Mouse (Mus musculus) adipocyte (in vitro differentiated cells): ENCODE results near the gene Tacc2.

ENCODE experiments used
- DNase-seq: peaks from one replicate; pipeline ENCODE4 v3.0.0-alpha.2; 2016; ENCODE audit warnings: low spot score

The Tacc2 gene

DNA sequence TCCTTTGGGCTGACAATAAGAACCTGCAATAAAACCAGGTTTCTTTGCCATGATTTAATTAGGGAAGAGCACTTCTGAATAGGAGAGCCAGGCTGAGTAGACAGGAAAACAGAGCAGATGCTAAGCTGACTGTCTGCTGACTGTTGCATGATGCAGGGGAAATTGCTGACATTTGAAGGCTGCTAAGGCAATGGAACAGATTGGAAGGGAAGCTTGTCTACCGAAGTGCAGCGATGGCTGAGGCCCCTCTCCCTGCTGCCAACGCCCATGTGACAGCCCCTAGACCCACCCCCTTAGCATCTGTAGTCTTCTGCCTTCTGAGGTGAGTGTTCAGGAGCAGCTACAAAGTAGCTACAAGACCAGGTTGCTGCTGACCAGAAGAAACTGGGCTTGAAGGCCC is 148.9 kb downstream of the Tacc2 start:
- no peak for DNase-seq

DNA sequence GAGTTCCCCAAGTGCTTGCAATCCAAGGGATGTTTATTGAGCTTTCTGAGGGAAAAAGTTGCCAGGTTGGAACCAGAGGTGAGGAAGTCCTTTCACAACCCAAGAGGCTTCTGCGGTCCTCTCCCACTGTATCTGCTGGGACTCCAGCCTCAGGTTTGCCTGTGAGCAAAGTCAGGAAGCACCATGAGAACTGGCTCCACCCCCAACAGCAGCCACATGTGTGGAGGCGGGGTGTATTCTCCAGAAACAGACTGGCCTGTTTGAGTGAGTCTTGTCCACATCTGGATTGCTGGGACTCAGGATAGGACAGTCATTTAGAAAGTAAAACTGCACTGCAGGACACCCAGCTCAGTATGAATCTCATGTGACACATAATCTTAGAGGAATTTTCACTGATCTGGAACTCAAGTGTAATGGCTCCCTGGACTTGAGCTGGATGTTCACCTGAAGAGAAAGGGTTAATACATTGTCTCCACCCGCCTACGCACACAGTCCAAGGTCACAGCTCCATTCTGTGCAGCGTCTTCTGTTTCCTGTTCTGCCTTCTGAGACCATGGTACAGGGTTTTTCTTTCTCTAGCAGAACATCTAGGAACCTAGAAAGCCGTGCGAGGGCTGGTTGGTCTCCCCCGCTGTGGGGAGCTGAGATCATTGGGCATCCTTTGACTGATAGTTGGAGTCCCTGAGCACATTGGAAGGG is 149.6 kb downstream of the Tacc2 start:
- no peak for DNase-seq

DNA sequence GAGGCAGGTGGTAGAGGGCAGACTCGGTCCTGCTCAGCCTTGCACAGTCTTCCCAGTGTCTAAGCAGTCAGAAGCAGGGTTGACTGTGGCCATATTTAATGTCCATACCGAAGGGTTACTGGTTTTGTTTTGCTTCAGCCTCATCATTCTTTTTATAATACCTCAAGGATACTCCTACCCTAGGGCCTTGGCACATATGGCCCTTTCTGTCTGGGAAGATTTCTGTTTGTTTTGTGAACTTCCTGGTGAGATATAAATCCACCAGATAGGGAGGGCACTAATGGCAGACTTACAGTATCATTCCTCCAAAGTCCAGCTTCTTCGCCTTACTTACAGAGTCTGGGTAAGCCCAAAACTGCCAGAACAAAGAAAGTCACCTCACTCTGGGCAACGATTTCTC is 150.3 kb downstream of the Tacc2 start:
- no peak for DNase-seq

DNA sequence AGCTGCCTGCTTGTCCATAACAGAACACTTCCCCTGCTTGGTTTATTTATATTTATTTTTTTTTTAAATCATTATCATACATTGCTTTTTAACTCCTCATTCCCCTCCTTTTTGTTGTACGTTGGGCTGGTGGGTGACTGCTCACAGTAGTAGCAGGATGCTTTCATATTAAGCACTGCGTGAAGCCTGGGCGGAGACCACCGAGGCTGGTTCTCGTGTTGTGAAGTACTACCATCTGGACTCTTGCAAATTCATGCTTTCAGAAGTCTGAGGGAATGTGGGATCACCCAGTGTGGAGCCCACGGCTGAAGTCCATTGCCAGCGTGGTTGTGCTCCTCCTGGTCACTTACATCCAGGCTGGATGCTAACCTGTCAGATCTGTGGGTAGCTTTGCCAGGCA is 154.6 kb downstream of the Tacc2 start:
- DNase-seq: no peak

DNA sequence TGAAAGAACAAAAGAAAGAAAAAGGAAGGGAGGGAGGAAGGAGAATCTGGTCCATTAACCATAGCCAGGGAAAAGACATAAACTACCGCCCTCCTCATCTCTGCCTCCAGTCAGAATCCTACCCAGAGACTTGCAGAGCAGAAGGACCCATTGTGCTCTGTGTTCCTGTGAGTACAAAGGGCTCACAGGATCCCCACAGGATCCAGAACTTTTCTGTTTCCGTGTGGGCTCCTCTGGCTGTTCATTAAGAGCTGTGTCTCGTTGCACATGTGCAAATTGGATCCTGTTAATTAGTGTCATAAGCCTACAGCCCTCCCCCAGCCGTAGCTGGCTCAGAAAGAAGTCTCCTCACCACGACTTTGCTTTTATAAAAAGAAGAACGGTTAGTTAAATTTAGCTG is 155.7 kb downstream of the Tacc2 start:
- DNase-seq: no peak

DNA sequence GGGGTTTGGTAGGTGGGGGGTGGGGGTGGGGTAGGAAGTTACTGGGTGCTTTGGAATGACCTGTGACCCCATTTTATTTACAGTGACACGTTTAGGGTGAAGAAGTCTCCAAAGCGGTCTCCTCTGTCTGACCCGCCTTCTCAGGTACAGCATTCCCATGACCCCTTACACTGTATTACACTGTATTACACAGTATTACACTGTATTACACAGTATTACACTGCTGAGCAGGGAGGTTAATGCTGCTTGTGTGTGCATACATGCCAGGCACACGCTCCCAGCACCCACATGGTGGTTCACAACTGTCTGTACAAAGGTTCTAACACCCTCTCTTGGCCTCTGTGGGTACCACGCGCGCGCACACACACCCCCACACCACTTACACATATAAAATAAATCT is 156.2 kb downstream of the Tacc2 start:
- no peak for DNase-seq

DNA sequence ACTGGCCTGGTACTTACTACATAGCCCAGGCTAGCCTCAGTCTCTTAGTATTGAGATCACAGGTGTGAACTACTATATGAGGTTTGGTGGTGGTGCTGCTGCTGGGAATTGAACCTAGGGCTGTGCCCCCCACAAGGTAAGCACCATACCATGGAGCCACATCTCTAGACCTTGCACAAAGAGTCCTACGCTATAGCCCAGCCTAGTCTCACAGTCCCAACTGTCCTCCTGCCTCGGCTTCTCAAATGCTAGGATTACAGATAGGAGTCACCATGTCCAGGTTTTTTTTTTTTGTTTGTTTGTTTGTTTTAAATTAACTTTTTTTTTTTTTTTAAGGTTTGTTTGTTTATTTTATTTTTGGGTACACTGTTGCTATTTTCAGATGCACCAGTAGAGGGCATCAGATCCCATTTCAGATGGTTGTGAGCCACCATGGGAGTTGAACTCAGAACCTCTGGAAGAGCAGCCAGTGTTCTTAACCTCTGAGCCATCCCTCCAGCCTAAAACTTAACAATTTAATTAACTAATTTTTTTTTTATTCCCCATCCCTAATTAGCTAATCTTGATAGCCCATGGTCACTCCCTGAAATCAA is 157.1 kb downstream of the Tacc2 start:
- peak; percentile 23 for DNase-seq

DNA sequence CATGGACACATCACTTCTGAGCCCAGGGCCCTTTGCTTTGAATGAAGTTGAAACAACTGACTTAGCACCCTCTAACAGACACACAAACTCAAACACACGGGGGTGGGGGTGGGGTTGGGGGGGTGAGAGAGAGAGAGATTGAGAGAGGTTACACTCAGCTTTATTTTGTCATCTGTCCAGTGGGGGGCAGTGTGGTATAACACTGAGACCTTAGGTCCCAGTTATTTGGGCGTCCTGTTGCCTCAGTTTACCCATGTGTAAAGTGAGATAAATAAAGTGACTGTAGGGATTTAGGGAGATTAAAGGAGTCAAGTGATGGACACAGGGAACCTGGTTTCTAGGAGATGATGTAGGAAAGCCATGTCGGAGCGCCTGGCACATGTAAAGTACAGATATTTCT is 163.9 kb downstream of the Tacc2 start:
- DNase-seq: no peak

DNA sequence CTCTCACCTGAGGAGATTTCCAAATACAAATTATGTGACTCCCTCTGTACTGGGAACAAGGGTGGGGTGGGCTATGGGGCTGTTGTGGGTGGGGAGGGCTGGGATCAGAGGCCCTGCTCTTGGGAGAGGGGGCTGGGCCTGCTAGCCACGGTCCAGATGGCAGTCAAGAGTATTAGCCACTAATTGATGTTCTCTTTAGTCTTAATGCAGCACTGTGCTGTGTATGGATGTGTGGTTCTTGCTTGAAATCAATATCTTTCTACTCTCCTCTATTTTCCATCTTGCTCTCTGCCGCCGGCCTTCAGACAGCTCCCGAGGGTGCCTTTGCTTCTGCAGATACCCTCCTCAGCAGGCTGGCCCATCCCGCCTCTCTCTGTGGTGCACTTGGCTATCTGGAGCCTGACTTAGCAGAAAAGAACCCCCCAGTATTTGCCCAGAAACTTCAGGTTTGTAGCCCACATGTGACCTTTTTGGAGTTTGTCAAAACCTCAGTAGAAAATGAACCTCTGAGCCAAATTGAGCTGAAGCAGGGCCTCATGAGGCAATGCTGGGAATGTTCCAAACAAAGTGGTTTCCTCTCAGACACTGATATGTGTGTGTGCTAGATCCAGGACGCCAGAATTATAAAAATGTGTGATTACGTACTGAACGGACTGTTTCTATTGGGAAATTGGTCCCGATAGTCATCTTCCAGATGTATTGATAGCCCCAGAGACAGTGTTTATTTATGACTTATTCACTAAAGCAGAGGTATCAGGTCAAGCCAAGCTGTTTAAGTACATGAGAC is 166.2 kb downstream of the Tacc2 start:
- peak; percentile 50 for DNase-seq

DNA sequence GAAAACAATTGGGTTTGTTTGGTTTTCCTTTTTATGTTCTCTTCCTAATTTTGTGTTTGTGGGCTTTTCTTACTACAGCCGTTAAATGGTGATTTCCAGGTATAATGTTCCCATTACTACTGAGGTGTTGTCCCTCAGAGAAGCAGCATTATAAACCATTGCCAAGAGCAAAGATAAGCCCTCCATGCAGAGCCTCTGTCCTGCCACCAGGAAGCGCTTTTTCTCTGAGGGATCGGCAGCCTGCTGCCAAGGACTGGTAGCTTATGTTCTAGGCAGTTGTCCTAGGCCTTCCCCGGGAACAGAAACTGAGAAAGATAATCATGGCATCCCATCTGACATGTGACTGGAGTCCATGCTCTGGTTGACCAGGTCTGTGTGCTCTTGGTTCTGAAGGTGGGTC is 171.9 kb downstream of the Tacc2 start:
- no peak for DNase-seq

DNA sequence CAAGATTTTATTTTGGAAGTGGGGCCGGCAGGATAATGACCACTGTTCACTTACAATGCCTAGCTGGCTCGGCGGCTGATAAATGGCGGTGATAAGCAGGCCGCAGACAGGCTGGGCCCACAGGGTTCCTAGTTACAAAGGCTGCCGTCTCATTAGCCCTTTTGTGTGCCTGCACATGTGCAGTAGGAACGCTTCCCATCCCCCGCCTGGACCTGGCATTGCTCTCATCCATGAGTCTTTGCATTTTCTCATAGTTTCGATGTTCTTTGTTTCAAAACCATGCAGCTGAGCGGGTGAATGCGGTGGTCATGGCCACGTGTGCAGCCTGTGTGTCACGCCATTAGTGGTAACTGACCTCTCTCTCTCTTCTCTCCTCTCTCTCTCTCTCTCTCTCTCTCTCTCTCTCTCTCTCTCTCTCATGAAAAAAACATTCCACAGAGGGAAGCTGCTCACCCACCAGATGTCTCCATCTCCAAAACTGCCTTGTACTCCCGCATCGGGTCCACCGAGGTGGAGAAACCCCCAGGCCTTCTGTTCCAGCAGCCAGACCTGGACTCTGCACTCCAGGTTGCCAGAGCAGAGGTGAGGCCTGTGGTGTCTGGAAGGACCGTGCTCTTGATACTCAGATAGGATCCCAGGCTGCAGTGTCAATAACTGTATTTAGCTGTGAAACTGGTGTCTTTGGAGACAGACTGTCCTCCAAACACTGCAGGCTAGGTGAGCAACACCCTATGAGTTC is 173.7 kb downstream of the Tacc2 start:
- DNase-seq: no peak

DNA sequence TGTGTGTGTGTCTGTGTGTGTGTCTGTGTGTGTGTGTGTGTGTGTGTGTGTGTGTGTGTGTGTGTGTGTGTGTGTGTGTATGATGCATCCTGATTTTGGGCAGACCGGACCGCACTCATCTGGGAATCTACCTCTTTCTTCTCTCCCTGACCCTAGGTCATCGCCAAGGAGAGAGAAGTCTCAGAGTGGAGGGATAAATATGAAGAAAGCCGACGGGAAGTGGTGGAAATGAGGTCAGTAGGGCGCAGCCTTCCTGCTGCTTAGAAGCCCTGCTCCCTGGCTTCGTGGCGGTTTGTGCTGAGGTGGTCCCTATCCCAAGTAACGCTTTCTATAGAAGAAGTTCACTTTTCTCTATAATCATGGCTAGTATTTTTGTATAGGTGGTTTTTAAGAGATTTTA is 174.4 kb downstream of the Tacc2 start:
- no peak for DNase-seq

DNA sequence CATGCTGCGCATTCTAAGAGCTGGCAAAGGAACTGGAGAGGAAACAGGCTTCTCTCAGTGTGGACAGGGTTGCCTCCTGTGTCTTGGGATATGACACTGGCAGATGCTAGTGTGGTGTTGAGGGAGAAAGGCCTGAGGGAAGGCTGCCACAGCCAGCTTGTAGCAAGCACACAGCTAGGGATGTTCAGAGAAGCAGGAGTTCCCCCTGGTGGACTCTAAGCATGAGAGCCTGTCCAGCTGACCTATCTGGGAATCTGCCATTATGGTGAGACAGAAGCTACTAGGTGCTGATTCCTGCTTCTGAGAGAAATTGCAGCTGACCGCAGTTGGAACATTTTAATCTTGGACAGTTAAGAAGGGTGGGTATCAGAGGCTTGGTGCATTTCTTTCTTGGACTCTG is 177.6 kb downstream of the Tacc2 start:
- DNase-seq: peak; percentile 64

DNA sequence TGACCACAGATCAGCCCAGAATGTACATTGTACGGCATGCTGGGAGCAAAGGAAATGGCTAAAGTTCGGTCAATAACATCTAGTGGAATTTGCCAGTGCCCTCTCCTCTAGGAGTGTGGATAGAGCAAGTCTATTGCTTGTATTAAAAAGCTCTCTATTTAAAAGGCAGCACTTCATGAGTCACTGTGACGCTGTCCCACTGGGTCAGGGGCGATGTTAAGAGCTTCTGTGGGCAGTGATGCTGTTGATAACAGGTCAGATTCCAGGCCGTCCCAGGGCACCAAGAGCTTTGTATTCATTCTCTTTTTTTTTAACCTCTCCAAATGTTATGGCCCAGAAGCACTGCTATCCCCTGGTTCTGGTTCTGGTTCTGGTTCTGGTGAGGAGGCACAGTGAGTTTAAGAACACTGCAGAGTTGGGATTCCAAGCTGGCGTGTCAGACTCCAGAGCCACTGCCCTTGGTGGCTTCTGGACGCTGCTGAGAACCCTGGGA is 179.2 kb downstream of the Tacc2 start:
- DNase-seq: peak; percentile 50

DNA sequence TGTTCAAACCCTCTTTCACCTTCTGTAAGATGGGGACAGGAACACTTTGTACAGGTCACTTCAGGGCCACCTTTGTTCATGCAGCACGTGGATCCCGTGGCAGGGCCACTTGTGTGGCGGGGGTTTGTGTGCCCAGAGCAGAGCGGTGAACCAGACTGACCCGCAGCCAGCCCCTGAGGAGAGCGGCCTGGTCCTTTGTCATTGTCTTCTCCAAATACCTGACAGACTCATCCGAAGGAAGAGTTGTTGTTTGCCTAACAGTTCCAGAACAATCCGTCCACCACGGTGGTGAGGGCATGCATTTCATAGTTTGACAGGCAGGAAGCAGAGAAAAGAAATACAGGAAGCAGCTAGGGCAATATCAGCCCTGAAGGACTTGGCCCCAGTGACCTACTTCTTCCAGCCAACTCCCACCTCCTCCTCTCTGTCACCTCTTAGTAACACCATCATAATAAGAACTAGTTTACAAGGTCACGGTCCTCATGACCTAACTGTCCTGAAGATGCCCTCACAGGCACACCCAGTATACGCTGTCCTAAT is 180.2 kb downstream of the Tacc2 start:
- no peak for DNase-seq

DNA sequence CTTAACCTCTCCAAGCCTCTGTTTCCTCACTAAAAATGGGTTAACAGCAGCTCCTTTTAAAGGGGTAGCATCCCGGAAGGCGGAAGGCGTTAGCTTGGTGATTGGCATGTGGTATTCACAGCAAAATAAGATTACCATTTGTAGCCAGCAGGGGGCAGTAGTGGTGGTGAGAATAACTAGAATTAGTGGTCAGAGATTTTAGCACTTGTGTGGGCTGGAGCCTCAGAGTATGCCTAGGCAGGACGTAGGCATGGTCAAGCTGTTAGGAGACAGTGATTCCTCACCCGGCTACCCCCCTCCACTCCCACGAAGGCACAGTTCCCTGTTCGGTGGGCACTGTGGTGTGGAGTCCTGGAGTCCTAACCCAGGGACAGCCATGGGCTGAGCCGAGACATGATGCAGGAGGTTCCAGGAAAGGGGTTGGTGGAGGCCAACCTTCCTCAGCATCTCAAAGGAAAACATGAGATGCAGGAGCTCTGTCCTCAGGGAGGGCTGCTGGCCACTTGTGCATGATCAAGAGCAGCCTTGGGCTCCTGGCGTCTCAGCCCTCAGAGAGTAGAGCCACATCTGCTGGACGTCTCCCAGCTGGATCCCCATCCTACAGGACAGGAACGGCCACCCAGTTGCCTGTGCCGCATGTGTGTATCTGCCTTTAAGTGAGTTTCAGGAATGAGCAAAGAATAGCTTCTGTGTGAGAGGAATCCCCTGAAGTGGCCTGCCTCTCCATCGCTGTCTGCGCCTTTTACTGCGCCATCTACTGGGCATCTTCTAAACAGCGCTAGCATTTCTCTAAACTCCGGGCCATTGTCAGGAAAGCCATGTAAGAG is 185.0 kb downstream of the Tacc2 start:
- peak; percentile 60 for DNase-seq

DNA sequence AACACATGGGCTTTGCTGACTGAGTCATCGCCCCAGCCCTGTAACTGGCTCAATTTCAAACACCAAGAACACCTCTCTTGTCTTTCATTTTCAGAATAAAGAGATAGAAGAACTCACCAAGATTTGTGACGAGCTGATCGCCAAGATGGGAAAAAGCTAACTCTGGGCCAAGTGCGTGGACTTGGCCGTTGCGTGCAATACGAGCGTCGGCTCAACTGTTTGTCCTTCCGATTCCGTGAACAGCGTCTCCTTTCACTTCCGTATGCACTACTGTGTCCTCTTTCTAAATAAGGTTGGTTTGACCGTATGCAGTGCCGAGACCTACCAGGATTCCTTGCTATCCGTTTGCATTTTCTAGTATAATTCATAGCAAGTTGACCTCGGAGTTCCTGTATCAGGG is 186.9 kb downstream of the Tacc2 start:
- DNase-seq: no peak

DNA sequence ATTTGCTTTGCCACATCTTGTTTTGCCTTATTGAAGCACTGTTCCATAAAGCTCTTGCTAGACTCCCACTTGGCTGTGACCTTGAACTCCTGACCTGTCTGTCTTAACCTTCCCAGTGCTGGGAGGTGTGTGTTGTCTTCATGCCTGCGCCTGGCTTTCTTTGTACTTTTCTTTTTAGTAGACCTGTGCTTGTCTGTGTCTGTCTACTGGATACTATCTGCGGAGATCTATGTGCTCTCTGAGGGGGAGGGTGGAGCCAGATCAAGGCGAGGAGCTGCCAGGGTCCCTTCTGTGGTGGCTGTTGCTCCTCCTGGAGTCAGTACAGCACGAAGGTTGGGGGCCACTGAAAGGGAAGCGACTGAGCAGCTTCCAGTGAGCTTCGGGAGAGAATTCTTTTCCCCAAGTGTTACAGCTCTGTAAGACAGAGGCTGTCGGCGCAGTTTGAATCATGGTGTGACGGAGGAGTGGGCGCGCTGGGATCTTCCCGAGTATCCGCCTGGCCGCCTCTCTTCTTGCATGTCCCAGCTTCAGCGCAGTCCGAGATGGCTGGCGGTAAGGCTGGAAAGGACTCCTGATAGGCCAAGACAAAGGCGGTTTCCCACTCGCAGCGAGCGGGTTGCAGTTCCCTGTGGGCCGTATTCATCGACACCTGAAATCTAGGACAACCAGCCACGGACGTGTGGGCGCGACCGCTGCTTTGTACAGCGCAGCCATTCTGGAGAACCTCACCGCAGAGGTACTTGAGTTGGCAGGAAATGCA is 189.4 kb downstream of the Tacc2 start:
- no peak for DNase-seq

DNA sequence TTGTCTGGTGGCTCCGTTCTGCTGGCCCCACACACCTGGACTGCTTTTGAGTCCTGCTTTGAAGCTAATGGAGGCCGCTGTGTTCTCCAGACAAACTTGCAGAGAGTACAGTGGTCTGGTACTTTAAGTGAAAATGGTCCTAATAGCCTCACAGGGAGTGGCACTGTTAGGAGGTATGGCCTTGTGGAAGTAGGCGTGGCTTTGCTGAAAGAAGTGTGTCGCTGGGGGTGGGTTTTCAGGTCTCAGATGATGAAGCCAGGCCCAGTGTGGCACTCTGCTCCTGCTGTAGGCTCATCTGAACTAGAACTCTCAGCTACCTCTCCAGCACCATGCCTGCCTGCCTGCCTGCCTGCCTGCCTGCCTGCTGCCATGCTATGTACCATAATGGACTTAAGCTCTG is 190.9 kb downstream of the Tacc2 start:
- no peak for DNase-seq

DNA sequence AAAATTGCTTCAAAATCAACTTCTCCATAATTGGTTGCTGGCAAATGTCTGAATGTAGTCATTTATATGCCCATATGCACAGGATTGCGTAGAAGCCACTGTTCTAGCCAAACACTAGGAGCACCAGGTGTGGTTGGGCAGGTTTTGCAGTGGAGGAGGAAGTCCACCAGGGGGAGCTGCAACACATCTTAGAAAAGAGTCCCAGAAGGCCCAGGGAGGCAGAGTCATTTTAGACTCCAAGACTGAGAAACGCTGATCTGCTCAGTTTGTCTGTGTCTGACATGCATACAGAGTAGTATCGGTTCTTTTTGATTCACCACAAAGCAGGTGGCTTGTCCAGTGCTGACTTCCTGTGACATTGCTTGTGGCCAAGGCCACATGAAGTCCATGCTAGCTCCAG is 193.5 kb downstream of the Tacc2 start:
- peak; percentile 78 for DNase-seq
